20 mouse cellular contexts compared by ENCODE assay signal in the genomic region with DNA sequence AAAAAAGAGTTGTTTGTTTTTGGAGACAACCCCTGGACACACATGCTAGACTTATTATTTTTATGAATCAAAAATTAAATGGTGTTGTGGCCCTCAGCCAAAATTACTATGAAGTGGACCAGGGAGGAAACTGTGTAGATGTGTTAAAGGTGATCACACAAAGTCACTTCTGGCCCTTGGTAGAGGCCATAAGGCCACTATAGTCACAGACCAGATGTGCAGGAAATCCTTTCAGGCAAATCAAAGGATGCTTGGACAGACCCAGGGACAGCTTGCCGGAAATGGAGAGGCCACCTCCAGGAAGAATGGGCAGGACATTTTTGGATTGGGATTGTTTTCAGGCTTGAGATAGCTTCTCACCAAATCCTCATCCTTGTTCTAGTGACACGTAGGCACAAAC. TPM values are rescaled to one million over a fixed set of nuclear protein-coding genes. Genes with fewer than 3 reads are reported as not detected.
DNase-seq lines count a peak whose midpoint lies in the region; ATAC-seq and TF ChIP-seq lines count a peak whose summit lies in the region.
"Had no signal": no experiment of that assay in that cellular context is flagged by ENCODE, and none has a peak within 500 bp of the region (broad histone marks: within the 10 kb centered on the region; RNA-seq: fewer than 3 reads in every experiment).

No protein-coding gene starts in this region.

- ATAC-seq in kidney, embryonic 15.5 days (replicated peaks; ENCODE audit: low FRiP score) = no peak
- no peak for ATAC-seq in heart, postnatal 0 days (ENCODE audit: insufficient read depth, low read depth)
- no peak for ATAC-seq in liver, embryonic 14.5 days (ENCODE audit: insufficient read depth)
- no peak for ATAC-seq in frontal cortex, adult (ENCODE audit: low TSS enrichment)

- H3K4me2 ChIP-seq in kidney, embryonic 15.5 days = no peak overlapping the region
- H3K4me2 ChIP-seq in heart, postnatal 0 days (ENCODE audit: low read depth, low read length) = no peak overlapping the region
- no peak overlapping the region for H3K4me2 ChIP-seq in liver, embryonic 14.5 days (ENCODE audit: low read depth)
- H3K4me2 ChIP-seq: neural tube, embryonic 13.5 days; stomach, embryonic 15.5 days had no signal

- no peaks in the 10 kb centered on the region for H3K36me3 ChIP-seq in kidney, embryonic 15.5 days
- no peaks in the 10 kb centered on the region for H3K36me3 ChIP-seq in heart, postnatal 0 days (replicated peaks; ENCODE audit: control insufficient read depth, insufficient read depth, low read length)
- H3K36me3 ChIP-seq in liver, embryonic 14.5 days (replicated peaks; ENCODE audit: control insufficient read depth, insufficient read depth, low read depth) = no peaks in the 10 kb centered on the region
- H3K36me3 ChIP-seq: midbrain, embryonic 10.5 days; neural tube, embryonic 13.5 days; stomach, embryonic 15.5 days had no signal

- peak overlapping the region; percentile 75 for H3K27ac ChIP-seq in kidney, embryonic 15.5 days
- peak overlapping the region; percentile 17; the same call in 1 of the 2 replicates for H3K27ac ChIP-seq in heart, postnatal 0 days (ENCODE audit: low read depth)
- peak overlapping the region; percentile 36 for H3K27ac ChIP-seq in liver, embryonic 14.5 days
- H3K27ac ChIP-seq: neural tube, embryonic 13.5 days; stomach, embryonic 15.5 days had no signal

- no peaks in the 10 kb centered on the region for H3K9me3 ChIP-seq in kidney, embryonic 15.5 days (replicated peaks)
- no peaks in the 10 kb centered on the region for H3K9me3 ChIP-seq in heart, postnatal 0 days (replicated peaks; ENCODE audit: control insufficient read depth, low read length)
- no peaks in the 10 kb centered on the region for H3K9me3 ChIP-seq in liver, embryonic 14.5 days (ENCODE audit: control insufficient read depth, low read length)
- H3K9me3 ChIP-seq: midbrain, embryonic 10.5 days; neural tube, embryonic 13.5 days; stomach, embryonic 15.5 days had no signal

- WGBS in kidney, embryonic 15.5 days = 75% methylated on average over 2 of the region's 2 CpGs
- 57% methylated on average over 2 of the region's 2 CpGs for WGBS in heart, postnatal 0 days
- 70% methylated on average over 2 of the region's 2 CpGs for WGBS in liver, embryonic 14.5 days (ENCODE audit: insufficient replicate concordance)

- DNase-seq in adrenal gland, postnatal 14 days = peak; percentile 28
- no peak for DNase-seq in adrenal gland, postnatal 25 days
- no peak for DNase-seq in kidney, adult 18-20 months
- DNase-seq in heart, postnatal 0 days (ENCODE audit: low spot score) = no peak
- DNase-seq in liver, embryonic 14.5 days (ENCODE audit: low read depth in 3 of 3, low spot score in 3 of 3) = no peak
- DNase-seq in gastrocnemius, postnatal 36 days = no peak
- DNase-seq: cerebellum, adult 18-20 months; cerebellum, postnatal 36 days; gastrocnemius, postnatal 10 days; layer of hippocampus, postnatal 36 days; lung, adult 18-20 months; lung, postnatal 4 days; right cerebral cortex, postnatal 14 days; thymus, adult 2 months had no signal

- H3K9ac ChIP-seq in kidney, embryonic 15.5 days = no peak overlapping the region
- H3K9ac ChIP-seq in heart, postnatal 0 days (replicated peaks; ENCODE audit: low read depth, low read length) = no peak overlapping the region
- H3K9ac ChIP-seq in liver, embryonic 14.5 days (replicated peaks) = peak overlapping the region; percentile 16; the same call in 1 of the 2 replicates
- H3K9ac ChIP-seq: forebrain, postnatal 0 days; neural tube, embryonic 13.5 days; stomach, embryonic 15.5 days had no signal

- no peak overlapping the region for H3K4me3 ChIP-seq in kidney, embryonic 15.5 days (replicated peaks)
- no peak overlapping the region for H3K4me3 ChIP-seq in heart, postnatal 0 days (ENCODE audit: low read depth, low read length)
- no peak overlapping the region for H3K4me3 ChIP-seq in liver, embryonic 14.5 days (ENCODE audit: insufficient read depth in 1 of 2, low read depth in 2 of 2, low read length in 2 of 2)
- H3K4me3 ChIP-seq: midbrain, embryonic 10.5 days; neural tube, embryonic 13.5 days; stomach, embryonic 15.5 days had no signal

- peak; percentile 93 for TF ChIP-seq EP300 in heart, postnatal 0 days (IDR thresholded peaks at IDR 0.05; ENCODE audit: low read depth)
- no peak for TF ChIP-seq EP300 in liver, embryonic 14.5 days (IDR thresholded peaks at IDR 0.05; ENCODE audit: low read depth)

- intact Hi-C loops in gastrocnemius, postnatal 36 days (cut with DNase I) = no loop called here

- no peaks in the 10 kb centered on the region for H3K27me3 ChIP-seq in kidney, embryonic 15.5 days
- no peaks in the 10 kb centered on the region for H3K27me3 ChIP-seq in heart, postnatal 0 days (ENCODE audit: control insufficient read depth, insufficient read depth, low read length)
- H3K27me3 ChIP-seq in liver, embryonic 14.5 days (ENCODE audit: control insufficient read depth, insufficient read depth, low read length) = no peaks in the 10 kb centered on the region
- H3K27me3 ChIP-seq: neural tube, embryonic 13.5 days; stomach, embryonic 15.5 days had no signal

- H3K4me1 ChIP-seq in kidney, embryonic 15.5 days = peaks cover 51% of the 10 kb centered on the region
- H3K4me1 ChIP-seq in heart, postnatal 0 days (ENCODE audit: control insufficient read depth, insufficient read depth) = peaks cover 17% of the 10 kb centered on the region
- H3K4me1 ChIP-seq in liver, embryonic 14.5 days (replicated peaks; ENCODE audit: control insufficient read depth in 2 of 2, insufficient read depth in 2 of 2, low read length in 1 of 2) = peaks cover 48 to 51% of the 10 kb centered on the region in 2 experiments

- TF ChIP-seq CTCF in heart, postnatal 0 days (IDR thresholded peaks at IDR 0.05; ENCODE audit: low read depth) = no peak
- no peak for TF ChIP-seq CTCF in liver, embryonic 14.5 days (IDR thresholded peaks at IDR 0.05; ENCODE audit: low read depth)

RNA-seq across cellular contexts. Expression of a gene that starts 29.5 kb away (rescaled TPM):
- 3.0 and 5.0 TPM in 2 replicates for total RNA-seq in adrenal gland, postnatal 14 days (2021)
- 1.5 and 2.4 TPM in 2 replicates for total RNA-seq in adrenal gland, postnatal 25 days (2021)
- polyA plus RNA-seq in kidney, embryonic 15.5 days (2015; fragmentation: Nextera tagmentation; extraction: Ambion mirVana) = 21.4 and 24.7 TPM in 2 replicates
- total RNA-seq in heart, postnatal 0 days (2014; rRNA removed; ENCODE audit: low replicate concordance) = 3.8 and 6.6 TPM in 2 replicates
- 6.0 and 6.5 TPM in 2 replicates for polyA plus RNA-seq in heart, postnatal 0 days (2015; fragmentation: Nextera tagmentation; extraction: Ambion mirVana)
- 0.48 and 0.80 TPM in 2 replicates for polyA plus RNA-seq in liver, embryonic 14.5 days (2012; rRNA removed)
- 1.4 and 1.7 TPM in 2 replicates for polyA plus RNA-seq in liver, embryonic 14.5 days (2014; fragmentation: Nextera tagmentation; extraction: Ambion mirVana)
- under 1 TPM; 0.54 to 0.94 TPM for total RNA-seq in gastrocnemius, postnatal 36 days (2021)

RNA-seq across cellular contexts. Expression of a gene that starts 36.9 kb away (rescaled TPM):
- total RNA-seq in adrenal gland, postnatal 14 days (2021) = 13.9 and 20.8 TPM in 2 replicates
- 14.4 and 15.6 TPM in 2 replicates for total RNA-seq in adrenal gland, postnatal 25 days (2021)
- polyA plus RNA-seq in kidney, embryonic 15.5 days (2015; fragmentation: Nextera tagmentation; extraction: Ambion mirVana) = 30.7 and 31.0 TPM in 2 replicates
- total RNA-seq in heart, postnatal 0 days (2014; rRNA removed; ENCODE audit: low replicate concordance) = 8.9 and 20.6 TPM in 2 replicates
- polyA plus RNA-seq in heart, postnatal 0 days (2015; fragmentation: Nextera tagmentation; extraction: Ambion mirVana) = 40.9 and 41.4 TPM in 2 replicates
- 8.1 and 12.0 TPM in 2 replicates for polyA plus RNA-seq in liver, embryonic 14.5 days (2012; rRNA removed)
- 20.7 and 22.0 TPM in 2 replicates for polyA plus RNA-seq in liver, embryonic 14.5 days (2014; fragmentation: Nextera tagmentation; extraction: Ambion mirVana)
- 10 to 100 TPM; 16.4 to 19.6 TPM for total RNA-seq in gastrocnemius, postnatal 36 days (2021)

RNA-seq across cellular contexts. Expression of a gene that starts 36.9 kb away (rescaled TPM):
- total RNA-seq in adrenal gland, postnatal 14 days (2021) = 21.6 and 28.3 TPM in 2 replicates
- 17.0 and 24.9 TPM in 2 replicates for total RNA-seq in adrenal gland, postnatal 25 days (2021)
- 22.3 TPM in 2 replicates for polyA plus RNA-seq in kidney, embryonic 15.5 days (2015; fragmentation: Nextera tagmentation; extraction: Ambion mirVana)
- total RNA-seq in heart, postnatal 0 days (2014; rRNA removed; ENCODE audit: low replicate concordance) = 22.0 and 24.7 TPM in 2 replicates
- polyA plus RNA-seq in heart, postnatal 0 days (2015; fragmentation: Nextera tagmentation; extraction: Ambion mirVana) = 13.9 and 14.7 TPM in 2 replicates
- 5.4 and 7.5 TPM in 2 replicates for polyA plus RNA-seq in liver, embryonic 14.5 days (2012; rRNA removed)
- 9.3 and 11.6 TPM in 2 replicates for polyA plus RNA-seq in liver, embryonic 14.5 days (2014; fragmentation: Nextera tagmentation; extraction: Ambion mirVana)
- total RNA-seq in gastrocnemius, postnatal 36 days (2021) = 10 to 100 TPM; 36.2 to 37.7 TPM

Comparison
In these comparisons a context has a peak if more than half of its experiments do, and no peak if none do; other contexts are left out.
1. H3K27ac ChIP-seq: peak in every context shown above with its lines; median percentile 75 in kidney, embryonic 15.5 days; 36 in liver, embryonic 14.5 days; 17 in heart, postnatal 0 days.